Mouse (Mus musculus) MEL (cell line): Measurements from ENCODE around the gene Jade2.
A peak's percentile ranks its signal among the peaks of the same experiment; 100 is the strongest.

Source experiments
- CHD2 ChIP-seq: IDR thresholded peaks from 2 replicates; pipeline ENCODE4 v1.6.1; 2011; ENCODE audit warnings: low read length, improper control_type of control experiment
- CTCF ChIP-seq, 3 experiments: IDR thresholded peaks in 2 of 3; conservative IDR thresholded peaks in 1 of 3; 2 replicates each; pipeline ENCODE4 v1.5.1; 2011 to 2012; ENCODE audit warnings: low read length in 3 of 3, low read depth in 2 of 3, mild to moderate bottlenecking in 2 of 3, improper control_type of control experiment in 1 of 3, inconsistent platforms in 1 of 3, mixed read lengths in 1 of 3, moderate library complexity in 1 of 3; ENCODE audit not compliant: control insufficient read depth in 1 of 3, insufficient read depth in 1 of 3, poor library complexity in 1 of 3, severe bottlenecking in 1 of 3
- MAX ChIP-seq: IDR thresholded peaks from 2 replicates; pipeline ENCODE4 v1.6.1; 2011; ENCODE audit warnings: low read length, improper control_type of control experiment
- MAZ ChIP-seq: IDR thresholded peaks from 2 replicates; pipeline ENCODE4 v1.6.1; 2012; ENCODE audit warnings: low read depth, mild to moderate bottlenecking, inconsistent platforms, low read length, improper control_type of control experiment
- MXI1 ChIP-seq: IDR thresholded peaks from 2 replicates; pipeline ENCODE4 v1.6.1; 2011; ENCODE audit warnings: mild to moderate bottlenecking, low read depth, low read length, improper control_type of control experiment
- POLR2A ChIP-seq, 2 experiments: IDR thresholded peaks; 2 replicates each; pipeline ENCODE4 v1.6.1; 2011 to 2012; ENCODE audit warnings: low read length in 2 of 2, mild to moderate bottlenecking in 2 of 2, control low read depth in 1 of 2, improper control_type of control experiment in 1 of 2, low read depth in 1 of 2, moderate library complexity in 1 of 2; ENCODE audit not compliant: control insufficient read depth in 1 of 2, insufficient read depth in 1 of 2, poor library complexity in 1 of 2
- RCOR1 ChIP-seq: IDR thresholded peaks from 2 replicates; pipeline ENCODE4 v1.6.1; 2012; ENCODE audit warnings: low read depth, mild to moderate bottlenecking, inconsistent platforms, low read length, improper control_type of control experiment
- SMC3 ChIP-seq: IDR thresholded peaks from 2 replicates; pipeline ENCODE4 v1.6.1; 2011; ENCODE audit warnings: low read depth, low read length, improper control_type of control experiment
- TCF12 ChIP-seq: IDR thresholded peaks from 2 replicates; pipeline ENCODE4 v1.6.1; 2014; ENCODE audit warnings: low read depth, mild to moderate bottlenecking, inconsistent platforms, low read length, improper control_type of control experiment, moderate library complexity
- ZC3H11A ChIP-seq: IDR thresholded peaks from 2 replicates; pipeline ENCODE4 v1.6.1; 2012; ENCODE audit warnings: low read depth, mild to moderate bottlenecking, inconsistent platforms, low read length, improper control_type of control experiment
- ZKSCAN1 ChIP-seq: IDR thresholded peaks from 2 replicates; pipeline ENCODE4 v1.6.1; 2012; ENCODE audit warnings: low read depth, mild to moderate bottlenecking, inconsistent platforms, low read length, improper control_type of control experiment, moderate library complexity
- ZMIZ1 ChIP-seq: IDR thresholded peaks from 2 replicates; pipeline ENCODE4 v1.6.1; 2012; ENCODE audit warnings: low read depth, mild to moderate bottlenecking, inconsistent platforms, low read length, improper control_type of control experiment, moderate library complexity

- TF ChIP-seq ZMIZ1 (no peak), POLR2A (IDR thresholded peaks at IDR 0.05; ENCODE audit: control insufficient read depth in 1 of 2, insufficient read depth in 1 of 2, low read depth in 1 of 2, low read length in 2 of 2, poor library complexity in 1 of 2) (no peak), CTCF (IDR thresholded peaks at IDR 0.05 in 2 of 3, conservative IDR thresholded peaks at IDR 0.05 in 1 of 3; ENCODE audit: control insufficient read depth in 1 of 3, insufficient read depth in 1 of 3, low read depth in 2 of 3, low read length in 3 of 3, poor library complexity in 1 of 3, severe bottlenecking in 1 of 3) (peak; percentile 79 to 88 (median 82)), TCF12 (no peak), MAX (0 out of 2 replicates have a peak, but pooled peaks have one; percentile 33), SMC3 (peak; percentile 63), ZKSCAN1 (no peak), MXI1 (no peak), MAZ (no peak), CHD2 (no peak), ZC3H11A (no peak; the same call in 1 of the 2 replicates), RCOR1 (no peak)
These were observed 71.5 kb downstream of the Jade2 start for GRCm38 (mm10) chr11:51785926-51786325.
